Mouse (Mus musculus): ENCODE measurements around the gene Zmiz1.

GRCm38 (mm10) chr14:25491961-25492360, 33.0 kb downstream of the Zmiz1 start:
- no peak for TF ChIP-seq GATA1 (IDR thresholded peaks at IDR 0.05; ENCODE audit: low read length)
- no peak for TF ChIP-seq TAL1 (IDR thresholded peaks at IDR 0.05; ENCODE audit: low read length)
